Mouse (Mus musculus): ENCODE data around the gene Kdm3a.

Gene Kdm3a

GRCm38 (mm10) chr6:71632829-71633662 is at the start of gene Kdm3a:
Kdm3a (minus strand) TSS chr6:71632990.
- DNase-seq (ENCODE audit: low spot score in 2 of 2): peak; percentile 98 to 99

- DNase-seq (ENCODE audit: low spot score in 2 of 2): no peak
Measured at GRCm38 (mm10) chr6:71678891-71679290, 46.1 kb upstream of the Kdm3a start.

GRCm38 (mm10) chr6:71673166-71673565 is 40.4 kb upstream of the Kdm3a start:
- no peak for DNase-seq (ENCODE audit: low spot score in 2 of 2)

DNA sequence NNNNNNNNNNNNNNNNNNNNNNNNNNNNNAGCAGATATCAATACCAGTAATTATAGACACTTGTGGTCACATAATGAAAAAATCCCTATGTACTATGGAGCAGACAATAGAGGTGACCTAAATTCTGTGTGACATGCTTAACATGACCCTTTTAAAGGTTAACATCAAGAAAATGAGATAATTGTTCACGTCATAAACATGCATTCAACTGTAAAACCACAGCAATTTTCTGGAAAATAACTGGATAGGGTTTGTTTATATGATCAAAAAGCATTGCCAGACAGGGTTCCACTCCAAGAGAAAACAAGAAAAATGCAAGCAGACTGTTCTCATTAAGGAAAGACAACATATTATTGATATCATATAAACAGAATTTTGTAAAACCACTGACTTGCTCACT is 31.7 kb upstream of the Kdm3a start:
- DNase-seq (ENCODE audit: low spot score in 2 of 2): no peak

DNA sequence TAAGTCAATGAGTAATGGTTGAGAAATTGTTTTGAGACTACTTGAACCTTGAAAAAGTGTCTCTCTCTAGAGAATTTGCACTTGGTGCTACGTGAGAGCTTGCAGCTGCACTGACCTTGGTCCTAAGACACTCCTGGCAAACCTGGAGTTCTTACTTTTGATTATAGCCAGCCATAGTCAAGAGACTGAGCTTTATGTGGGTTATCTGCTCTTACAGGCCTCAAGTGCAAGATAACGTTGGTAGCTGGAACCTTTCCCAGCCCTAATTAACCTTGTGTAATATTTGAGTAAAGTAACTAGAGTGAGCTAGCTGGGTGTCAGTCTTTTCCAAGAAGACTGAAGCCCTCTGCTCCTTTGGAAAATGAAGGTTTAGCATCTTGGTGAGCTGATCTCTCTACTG is 25.5 kb upstream of the Kdm3a start:
- no peak for DNase-seq (ENCODE audit: low spot score in 2 of 2)

- DNase-seq (ENCODE audit: low spot score in 2 of 2): no peak
Measured at GRCm38 (mm10) chr6:71655835-71656234, 23.0 kb upstream of the Kdm3a start.

DNA sequence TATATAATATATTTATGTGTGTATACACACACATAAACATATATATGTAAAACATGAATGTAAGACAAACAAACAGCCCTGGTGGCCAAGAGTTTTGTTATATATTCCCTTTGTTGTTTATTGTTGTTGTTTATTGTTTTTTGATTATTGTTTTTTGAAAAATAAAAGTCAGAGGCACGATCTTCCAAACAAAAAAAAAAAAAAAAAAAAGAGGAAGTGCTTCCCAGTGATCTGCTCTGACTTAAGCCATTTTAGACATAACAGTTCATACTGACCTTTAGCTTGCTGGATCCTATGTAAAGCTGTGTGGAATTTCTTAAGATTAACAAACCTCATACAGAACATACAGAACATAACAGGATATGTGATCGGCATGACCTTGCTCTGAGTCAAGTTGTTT is 19.1 kb upstream of the Kdm3a start:
- no peak for DNase-seq (ENCODE audit: low spot score in 2 of 2)

- no peak for DNase-seq (ENCODE audit: low spot score in 2 of 2)
Measured at GRCm38 (mm10) chr6:71632486-71632828, 333 bp downstream of the Kdm3a start.

DNA sequence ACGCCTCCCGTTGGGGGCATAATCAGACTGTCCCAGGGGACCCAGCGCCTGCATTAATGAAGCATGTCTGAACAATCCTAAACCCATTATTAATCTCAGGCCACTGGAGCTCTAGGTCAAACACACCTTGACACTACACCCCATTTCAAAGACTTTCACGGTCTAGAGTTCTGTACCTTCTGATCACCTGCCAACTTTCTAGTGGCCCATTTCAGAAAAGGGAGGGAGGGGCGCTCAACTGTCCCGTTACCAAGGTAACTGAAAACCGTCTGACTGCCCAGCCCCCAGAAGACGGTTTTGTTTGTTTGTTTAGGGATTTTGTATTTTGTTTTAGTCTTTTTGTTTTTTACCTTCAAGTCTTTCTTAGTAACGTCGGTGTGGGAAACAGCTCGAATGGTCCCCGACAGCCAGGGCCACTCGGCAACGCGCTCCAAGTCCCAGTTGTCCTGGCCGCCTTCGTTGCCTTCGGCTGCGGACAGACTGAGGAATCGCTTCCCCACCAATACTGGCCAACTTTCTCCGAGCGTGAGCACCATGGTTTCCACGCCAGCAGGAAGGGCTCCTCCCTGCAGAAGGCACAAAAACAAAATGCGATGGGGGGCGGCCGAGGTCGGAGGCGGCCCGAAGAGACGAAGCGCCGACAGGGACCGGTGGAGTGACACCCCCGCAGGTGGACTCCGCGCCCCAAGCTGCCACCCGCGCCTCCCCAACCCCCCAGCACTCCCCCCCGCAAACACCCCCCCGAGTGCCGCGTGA is 906 bp downstream of the Kdm3a start:
- DNase-seq (ENCODE audit: low spot score in 2 of 2): peak; percentile 37 to 44

GRCm38 (mm10) chr6:71631196-71631595 is 1.6 kb downstream of the Kdm3a start:
- DNase-seq (ENCODE audit: low spot score in 2 of 2): no peak

- no peak for DNase-seq (ENCODE audit: low spot score in 2 of 2)
Measured at GRCm38 (mm10) chr6:71627325-71627724, 5.5 kb downstream of the Kdm3a start.

DNA sequence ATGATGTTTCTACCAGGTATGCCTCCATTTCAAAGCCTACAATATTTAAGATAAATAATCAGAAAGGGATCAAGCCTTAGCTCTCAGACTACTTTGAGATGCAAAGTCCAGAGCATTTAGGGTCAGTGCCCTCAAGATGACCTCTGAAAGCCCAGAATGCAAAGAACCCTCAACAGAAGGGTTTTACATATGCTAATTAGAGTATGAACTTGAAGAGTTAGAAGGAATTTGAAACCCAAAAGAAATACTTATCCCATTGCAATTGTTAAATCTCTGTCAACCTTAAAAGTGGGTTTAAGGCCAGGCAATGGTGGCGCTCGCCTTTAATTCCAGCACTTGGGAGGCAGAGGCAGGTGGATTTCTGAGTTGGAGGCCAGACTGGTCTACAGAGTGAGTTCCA is 6.8 kb downstream of the Kdm3a start:
- no peak for DNase-seq (ENCODE audit: low spot score in 2 of 2)

GRCm38 (mm10) chr6:71624723-71625122 is 8.1 kb downstream of the Kdm3a start:
- no peak for DNase-seq (ENCODE audit: low spot score in 2 of 2)

DNA sequence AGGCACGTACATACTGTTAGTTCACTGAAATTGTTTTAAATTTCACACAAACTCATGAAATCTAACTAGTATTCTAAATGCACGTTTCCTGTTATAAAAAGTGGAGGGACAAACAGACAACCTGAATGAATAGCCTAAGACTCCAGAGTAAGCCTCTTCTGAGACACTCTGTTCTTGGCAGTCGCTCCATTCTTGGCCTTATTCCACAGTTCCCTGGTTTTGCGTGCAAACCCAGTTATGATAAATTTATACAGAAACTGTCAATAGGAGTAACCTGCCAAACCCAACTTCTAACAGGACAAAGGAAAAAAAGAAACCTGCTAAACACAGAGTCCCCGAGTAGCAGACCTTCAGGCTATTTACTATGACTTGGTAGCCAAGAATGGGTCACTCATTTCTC is 10.8 kb downstream of the Kdm3a start:
- DNase-seq (ENCODE audit: low spot score in 2 of 2): no peak

GRCm38 (mm10) chr6:71621551-71621950 is 11.2 kb downstream of the Kdm3a start:
- DNase-seq (ENCODE audit: low spot score in 2 of 2): no peak

DNA sequence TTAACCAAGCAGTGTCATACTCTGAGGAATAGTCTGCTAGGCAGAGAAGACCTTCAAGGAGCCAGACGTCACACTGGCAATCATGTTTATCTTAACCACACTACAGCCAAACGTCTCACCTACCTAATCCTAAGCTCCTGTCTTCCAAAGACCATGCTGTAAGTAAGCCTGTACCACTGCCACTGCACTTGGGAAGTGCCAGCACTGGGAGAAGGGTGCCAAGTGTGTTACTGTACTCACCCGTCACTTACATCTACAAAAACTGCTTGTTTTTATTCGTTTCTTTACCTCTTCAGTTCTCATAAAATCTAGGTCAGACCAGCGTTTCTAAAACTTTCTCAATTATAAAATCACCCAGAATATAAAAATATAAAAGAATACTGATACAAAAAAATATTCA is 15.8 kb downstream of the Kdm3a start:
- no peak for DNase-seq (ENCODE audit: low spot score in 2 of 2)

GRCm38 (mm10) chr6:71613225-71613624 is 19.6 kb downstream of the Kdm3a start:
- no peak for DNase-seq (ENCODE audit: low spot score in 2 of 2)

GRCm38 (mm10) chr6:71609968-71610367 is 22.8 kb downstream of the Kdm3a start:
- no peak for DNase-seq (ENCODE audit: low spot score in 2 of 2)

DNA sequence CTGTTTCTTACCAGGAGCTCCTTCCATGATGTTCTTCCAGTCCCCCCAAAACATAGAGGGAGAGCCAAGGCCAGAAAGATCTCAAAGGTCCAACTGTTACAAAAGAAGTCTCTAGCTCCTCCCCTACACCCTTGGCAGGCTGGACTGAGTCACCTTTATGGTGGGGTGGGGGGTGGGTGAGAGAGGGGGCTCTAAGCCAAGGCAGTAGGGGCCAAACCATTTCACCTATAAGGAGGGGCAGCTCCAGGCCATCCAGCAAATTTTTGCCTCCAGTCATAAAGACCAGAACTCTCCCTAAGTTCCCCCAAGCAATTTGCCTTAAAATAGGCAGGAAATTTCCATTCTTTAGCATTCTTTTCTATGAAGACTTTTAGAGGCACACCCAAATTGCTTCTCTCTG is 23.8 kb downstream of the Kdm3a start:
- no peak for DNase-seq (ENCODE audit: low spot score in 2 of 2)

DNA sequence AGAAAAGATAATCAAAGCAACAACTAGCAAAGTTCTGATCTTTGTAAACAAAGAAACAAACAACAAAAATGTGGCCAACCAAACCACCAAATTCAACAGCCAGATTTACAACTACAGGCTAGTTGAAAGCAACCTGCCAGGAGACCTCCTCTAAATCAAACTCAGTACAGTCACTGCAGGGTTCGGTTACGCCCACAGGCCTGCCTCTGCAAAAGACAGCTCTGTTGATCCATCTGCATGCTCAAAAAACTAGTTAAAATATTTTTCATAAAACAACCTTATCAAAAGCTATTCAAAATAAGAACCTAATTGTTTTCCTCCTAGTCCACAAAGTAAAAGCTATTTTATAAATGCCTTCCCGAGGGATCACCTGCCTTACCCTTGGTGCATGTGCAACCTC is 25.0 kb downstream of the Kdm3a start:
- no peak for DNase-seq (ENCODE audit: low spot score in 2 of 2)

DNA sequence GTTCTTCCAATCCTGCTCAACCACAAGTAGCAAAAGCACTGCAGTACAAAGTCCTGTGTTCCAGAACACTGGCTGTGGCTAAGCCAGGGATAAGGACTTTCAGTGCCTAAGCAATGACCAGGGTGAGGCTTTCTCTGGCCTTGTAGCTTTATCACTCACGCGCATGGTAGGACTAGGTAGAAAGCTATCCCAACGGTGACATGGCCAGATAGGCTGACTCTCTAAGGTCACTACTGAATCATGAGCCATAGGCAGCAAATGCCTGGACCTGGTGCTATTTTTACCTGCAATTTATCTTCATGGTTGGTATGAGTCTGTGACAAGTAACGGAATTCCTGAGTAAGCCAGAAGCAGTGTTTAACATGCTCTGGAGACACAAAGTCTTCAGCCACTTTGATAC is 42.6 kb downstream of the Kdm3a start:
- DNase-seq (ENCODE audit: low spot score in 2 of 2): no peak

DNA sequence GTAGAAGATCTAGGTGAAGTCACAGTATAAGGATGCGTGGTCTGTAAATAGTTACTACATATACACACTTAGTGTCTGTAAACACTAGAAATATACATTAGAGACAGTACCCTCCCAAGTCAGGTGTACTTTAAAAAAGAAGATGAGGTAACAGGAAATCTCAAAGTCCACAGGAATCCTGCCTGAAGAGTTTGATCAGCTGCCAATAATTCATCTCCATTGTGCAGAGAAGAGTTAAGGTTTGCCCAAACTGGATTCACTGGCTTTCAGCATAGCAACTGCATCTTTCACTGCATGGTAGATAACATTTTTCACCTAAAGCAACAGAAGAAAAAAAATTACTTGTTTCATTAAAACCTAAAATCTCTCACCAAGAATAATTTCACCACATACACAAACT is 43.4 kb downstream of the Kdm3a start:
- no peak for DNase-seq (ENCODE audit: low spot score in 2 of 2)

DNA sequence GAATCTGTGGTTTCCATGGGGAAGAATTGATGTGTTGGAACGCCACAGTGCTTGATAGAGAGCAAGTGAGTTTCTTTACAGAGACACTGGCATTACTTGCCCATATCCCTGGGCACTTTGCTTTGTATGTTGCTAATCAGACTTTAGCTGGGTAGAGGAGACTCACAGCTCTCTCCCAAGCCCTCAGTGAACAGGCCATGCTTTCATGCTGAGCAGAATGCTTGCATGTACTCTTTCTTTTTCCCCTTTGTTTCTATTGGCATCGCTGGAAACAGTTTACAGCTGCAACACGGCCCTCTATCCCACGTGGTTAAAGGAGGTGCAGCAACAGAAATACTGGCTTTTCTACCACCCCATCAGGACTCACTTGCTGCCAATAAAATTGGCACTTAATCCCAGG is 49.6 kb downstream of the Kdm3a start:
- DNase-seq (ENCODE audit: low spot score in 2 of 2): no peak

All from frontal cortex, postnatal 10 days (tissue).